Mouse (Mus musculus): ENCODE results near the gene Ccdc141. TPM values are rescaled to one million over a fixed set of nuclear protein-coding genes. Genes with fewer than 3 reads are reported as not detected.

Ccdc141 gene
- polyA plus RNA-seq (2012; rRNA removed) = 1.0 and 1.4 TPM in 2 replicates

GRCm38 (mm10) chr2:77170633-77171105, at the start of gene Ccdc141:
TSS of gene Ccdc141 (minus strand) at chr2:77170636.

GRCm38 (mm10) chr2:76982391-76983145, 187.9 kb downstream of the Ccdc141 start, which contains the start of gene Ttn:
TSS of gene Ttn (minus strand) at chr2:76982547.

Other genes with a start within 250 kb of the Ccdc141 start
- under 0.01 and 0.06 TPM in 2 replicates for gene Ttn, start 188.1 kb downstream of the Ccdc141 start, polyA plus RNA-seq (2012; rRNA removed)
- gene Sestd1, start 110.0 kb upstream of the Ccdc141 start, polyA plus RNA-seq (2012; rRNA removed) = 5.7 and 8.1 TPM in 2 replicates

Measured in colon, adult 2 months (tissue).